Mouse (Mus musculus): Measurements from ENCODE around the gene Mbtd1.
"Not testable (repeated sequence)": the region's sequence is repeated elsewhere in the genome, so short reads cannot be mapped to it uniquely, and the experiment has no call there.

The Mbtd1 gene

GRCm38 (mm10) chr11:93885572-93886410 lies at the start of gene Mbtd1, which contains the start of gene Utp18:
Gene Mbtd1 (plus strand): TSS chr11:93885852.
Gene Utp18 (minus strand): TSS chr11:93885766.
- peak; percentile 98 for DNase-seq (ENCODE audit: extremely low read depth, insufficient read length, low spot score)

GRCm38 (mm10) chr11:93847342-93847741 lies 38.3 kb upstream of the Mbtd1 start:
- no peak for DNase-seq (ENCODE audit: extremely low read depth, insufficient read length, low spot score)

GRCm38 (mm10) chr11:93852546-93852945 lies 33.1 kb upstream of the Mbtd1 start:
- DNase-seq (ENCODE audit: extremely low read depth, insufficient read length, low spot score) = no peak

GRCm38 (mm10) chr11:93856284-93856955 lies 29.2 kb upstream of the Mbtd1 start:
- DNase-seq (ENCODE audit: extremely low read depth, insufficient read length, low spot score) = peak; percentile 10

GRCm38 (mm10) chr11:93860540-93861172 lies 25.0 kb upstream of the Mbtd1 start:
- no peak for DNase-seq (ENCODE audit: extremely low read depth, insufficient read length, low spot score)

- no peak for DNase-seq (ENCODE audit: extremely low read depth, insufficient read length, low spot score)
These were observed 24.5 kb upstream of the Mbtd1 start for GRCm38 (mm10) chr11:93861193-93861592.

- no peak for DNase-seq (ENCODE audit: extremely low read depth, insufficient read length, low spot score)
These were observed 23.5 kb upstream of the Mbtd1 start for GRCm38 (mm10) chr11:93862045-93862623.

GRCm38 (mm10) chr11:93862638-93863037 lies 23.0 kb upstream of the Mbtd1 start:
- DNase-seq (ENCODE audit: extremely low read depth, insufficient read length, low spot score) = no peak

GRCm38 (mm10) chr11:93884068-93884467 lies 1.6 kb upstream of the Mbtd1 start:
- no peak for DNase-seq (ENCODE audit: extremely low read depth, insufficient read length, low spot score)

- peak; percentile 89 for DNase-seq (ENCODE audit: extremely low read depth, insufficient read length, low spot score)
These were observed 616 bp upstream of the Mbtd1 start for GRCm38 (mm10) chr11:93884901-93885571.

- DNase-seq (ENCODE audit: extremely low read depth, insufficient read length, low spot score) = peak; percentile 45
These were observed 893 bp downstream of the Mbtd1 start for GRCm38 (mm10) chr11:93886411-93887079.

- no peak for DNase-seq (ENCODE audit: extremely low read depth, insufficient read length, low spot score)
These were observed 1.4 kb downstream of the Mbtd1 start for GRCm38 (mm10) chr11:93887080-93887447.

GRCm38 (mm10) chr11:93897732-93898131 lies 12.1 kb downstream of the Mbtd1 start:
- no peak for DNase-seq (ENCODE audit: extremely low read depth, insufficient read length, low spot score)

GRCm38 (mm10) chr11:93906834-93907233 lies 21.2 kb downstream of the Mbtd1 start:
- DNase-seq (ENCODE audit: extremely low read depth, insufficient read length, low spot score) = no peak

- no peak for DNase-seq (ENCODE audit: extremely low read depth, insufficient read length, low spot score)
These were observed 22.2 kb downstream of the Mbtd1 start for GRCm38 (mm10) chr11:93907839-93908238.

- peak; percentile 52 for DNase-seq (ENCODE audit: extremely low read depth, insufficient read length, low spot score)
These were observed 23.2 kb downstream of the Mbtd1 start for GRCm38 (mm10) chr11:93908829-93909228.

- DNase-seq (ENCODE audit: extremely low read depth, insufficient read length, low spot score) = no peak
These were observed 26.0 kb downstream of the Mbtd1 start for GRCm38 (mm10) chr11:93911603-93912002.

GRCm38 (mm10) chr11:93915019-93915418 lies 29.4 kb downstream of the Mbtd1 start:
- DNase-seq (ENCODE audit: extremely low read depth, insufficient read length, low spot score) = not testable (repeated sequence)

- DNase-seq (ENCODE audit: extremely low read depth, insufficient read length, low spot score) = no peak
These were observed 43.5 kb downstream of the Mbtd1 start for GRCm38 (mm10) chr11:93929106-93929505.

- DNase-seq (ENCODE audit: extremely low read depth, insufficient read length, low spot score) = peak; percentile 47
These were observed 55.3 kb downstream of the Mbtd1 start for GRCm38 (mm10) chr11:93940906-93941305.
